Mouse (Mus musculus) testis, adult 2 months (tissue): ENCODE measurements at regions not wholly inside any gene's neighbourhood (a gene's known extent, or its start where the extent isn't known, plus 50 kb on each side); places are given as distances from the start of the nearest gene placed in this dataset.

Experiments used
- H3K27ac ChIP-seq: fragments of 200-500 bp; 2 replicates; pipeline ENCODE4 v1.5.1; 2012; ENCODE audit warnings: low read depth, low read length; ENCODE audit not compliant: control insufficient read depth, insufficient read depth
- H3K27me3 ChIP-seq: fragments of 200-500 bp; 2 replicates; pipeline ENCODE4 v1.6.1; 2012; ENCODE audit warnings: mild to moderate bottlenecking, low read length, moderate library complexity; ENCODE audit not compliant: control insufficient read depth, insufficient read depth
- H3K36me3 ChIP-seq: fragments of 200-500 bp; 2 replicates; pipeline ENCODE4 v1.6.1; 2012; ENCODE audit warnings: mild to moderate bottlenecking, low read length; ENCODE audit not compliant: control insufficient read depth, insufficient read depth
- H3K4me1 ChIP-seq: fragments of 200-500 bp; 2 replicates; pipeline ENCODE4 v1.6.1; 2012; ENCODE audit warnings: low read length; ENCODE audit not compliant: control insufficient read depth, insufficient read depth
- H3K4me3 ChIP-seq: fragments of 200-500 bp; 2 replicates; pipeline ENCODE4 v1.5.1; 2012; ENCODE audit warnings: low read depth, mild to moderate bottlenecking, low read length, moderate library complexity, mixed read lengths; ENCODE audit not compliant: control insufficient read depth
- CTCF ChIP-seq: fragments of 200-500 bp; IDR thresholded peaks from 2 replicates; pipeline ENCODE4 v1.5.1; 2012; ENCODE audit warnings: low read depth, mild to moderate bottlenecking, inconsistent platforms, low read length, moderate library complexity; ENCODE audit not compliant: control insufficient read depth, insufficient read depth, insufficient replicate concordance
- POLR2A ChIP-seq: fragments of 200-500 bp; IDR thresholded peaks from 2 replicates; pipeline ENCODE4 v1.6.1; 2012; ENCODE audit warnings: low read depth, mild to moderate bottlenecking, inconsistent platforms, low read length, moderate library complexity; ENCODE audit not compliant: control insufficient read depth

DNA sequence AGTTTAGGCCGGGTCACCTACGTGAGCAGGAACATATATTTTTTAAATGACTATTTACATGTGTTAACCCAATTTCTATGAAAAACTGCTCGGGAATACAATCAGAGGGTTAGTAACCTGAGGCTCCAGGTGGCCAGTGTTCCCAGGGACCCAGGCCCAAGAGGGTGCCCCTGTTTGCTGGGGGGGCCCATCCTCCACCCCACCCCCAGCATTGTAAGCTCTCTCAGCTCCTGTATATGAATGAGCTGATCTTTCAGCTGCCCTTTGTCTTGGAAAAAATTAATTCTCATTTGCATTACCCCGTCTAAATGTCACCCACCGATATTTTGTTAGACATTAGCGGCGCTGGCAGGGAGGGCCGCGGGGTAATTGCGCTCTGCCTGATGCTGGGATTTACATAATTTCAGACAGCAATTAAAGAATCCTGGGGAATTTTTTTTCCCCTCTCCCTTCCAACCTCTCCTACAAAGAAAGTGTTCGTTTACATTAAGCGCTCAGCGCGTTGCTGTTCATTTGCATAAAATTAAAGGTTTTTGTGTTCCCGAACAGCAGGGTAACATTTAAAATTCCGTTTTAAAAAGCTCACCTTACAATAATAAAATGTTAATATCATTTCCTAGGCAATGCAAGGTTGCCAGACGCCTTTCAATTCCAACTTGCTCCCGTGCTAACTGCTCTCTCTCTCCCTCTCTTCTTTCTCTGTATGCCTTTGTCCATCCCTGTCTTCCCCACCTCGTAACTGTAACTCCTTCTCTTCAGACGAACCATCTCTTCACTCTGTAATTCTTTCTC, 128.8 kb upstream of the Mvb12b start:
- peaks cover 2% of the 10 kb centered on the region; the same call in 1 of the 2 replicates for H3K4me1 ChIP-seq
- no peaks in the 10 kb centered on the region for H3K27me3 ChIP-seq
- no peaks in the 10 kb centered on the region for H3K36me3 ChIP-seq
- TF ChIP-seq POLR2A (no peak), CTCF (no peak)
- no peak overlapping the region for H3K4me3 ChIP-seq
- H3K27ac ChIP-seq, result no peak overlapping the region

DNA sequence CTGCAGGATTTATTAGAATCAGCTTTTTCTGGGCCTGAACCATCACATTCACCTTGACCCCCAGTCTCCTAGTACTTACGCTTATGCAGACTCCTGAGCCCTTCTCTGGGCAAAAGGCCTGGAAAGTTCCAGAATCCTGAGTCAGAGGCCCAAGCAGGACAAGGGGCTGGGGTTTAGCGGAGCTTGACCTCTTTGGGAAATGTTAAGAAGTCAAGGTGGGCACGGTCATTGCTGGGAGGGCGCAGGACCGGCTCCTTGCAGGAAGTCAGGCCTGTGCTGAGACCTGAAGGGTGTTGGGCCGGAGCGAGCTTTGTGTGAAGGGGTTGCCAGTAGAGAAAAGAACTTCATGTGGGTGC, 127.9 kb upstream of the Mvb12b start:
- Histone ChIP-seq H3K4me3 (no peak overlapping the region), H3K36me3 (no peaks in the 10 kb centered on the region), H3K27me3 (no peaks in the 10 kb centered on the region), H3K27ac (no peak overlapping the region), H3K4me1 (peaks cover 2% of the 10 kb centered on the region; the same call in 1 of the 2 replicates)
- TF ChIP-seq CTCF (no peak), POLR2A (no peak)

GRCm38 (mm10) chr2:34014868-34015639, 127.3 kb upstream of the Mvb12b start:
- no peak overlapping the region for H3K27ac ChIP-seq
- TF ChIP-seq POLR2A (no peak), CTCF (no peak)
- no peaks in the 10 kb centered on the region for H3K27me3 ChIP-seq
- H3K36me3 ChIP-seq, result no peaks in the 10 kb centered on the region
- peaks cover 2% of the 10 kb centered on the region; the same call in 1 of the 2 replicates for H3K4me1 ChIP-seq
- H3K4me3 ChIP-seq, result no peak overlapping the region

DNA sequence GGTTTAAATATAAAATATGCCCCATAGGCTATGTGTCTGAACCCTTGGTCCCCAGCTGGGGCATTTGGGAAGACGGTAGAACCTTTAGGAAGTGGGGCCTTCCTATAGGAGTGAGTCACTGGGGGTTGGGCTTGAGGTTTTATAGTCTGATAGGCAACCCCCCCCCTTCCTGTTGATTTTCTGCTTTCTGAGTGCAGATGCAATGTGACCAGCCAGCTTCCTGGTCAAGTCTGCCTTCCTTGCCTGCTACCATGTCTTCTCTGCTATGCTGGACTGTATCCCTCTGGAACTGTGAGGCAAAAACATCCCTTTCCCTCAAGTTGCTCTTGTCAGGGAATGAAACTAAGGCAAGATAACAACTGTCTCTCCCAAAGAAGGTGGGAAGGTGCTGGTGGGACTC, 122.4 kb upstream of the Mvb12b start:
- H3K27me3 ChIP-seq, result no peaks in the 10 kb centered on the region
- no peak overlapping the region for H3K4me3 ChIP-seq
- H3K4me1 ChIP-seq, result no peaks in the 10 kb centered on the region
- H3K36me3 ChIP-seq, result no peaks in the 10 kb centered on the region
- TF ChIP-seq POLR2A, result no peak
- TF ChIP-seq CTCF, result no peak
- no peak overlapping the region for H3K27ac ChIP-seq

- H3K4me1 ChIP-seq, result no peaks in the 10 kb centered on the region
- TF ChIP-seq POLR2A, result no peak
- no peak for TF ChIP-seq CTCF
- H3K27me3 ChIP-seq, result no peaks in the 10 kb centered on the region
- H3K4me3 ChIP-seq, result no peak overlapping the region
- no peak overlapping the region for H3K27ac ChIP-seq
- H3K36me3 ChIP-seq, result no peaks in the 10 kb centered on the region
These were observed 120.2 kb upstream of the Mvb12b start for GRCm38 (mm10) chr2:34007916-34008315.

- no peak overlapping the region for H3K4me3 ChIP-seq
- H3K36me3 ChIP-seq, result no peaks in the 10 kb centered on the region
- no peak for TF ChIP-seq CTCF
- no peak for TF ChIP-seq POLR2A
- H3K27me3 ChIP-seq, result no peaks in the 10 kb centered on the region
- H3K27ac ChIP-seq, result no peak overlapping the region
- H3K4me1 ChIP-seq, result no peaks in the 10 kb centered on the region
These were observed 109.4 kb upstream of the Mvb12b start for GRCm38 (mm10) chr2:33997106-33997505.

GRCm38 (mm10) chr2:33996331-33996730, 108.6 kb upstream of the Mvb12b start:
- no peaks in the 10 kb centered on the region for H3K4me1 ChIP-seq

More at GRCm38 (mm10) chr2:33996331-33996730, 108.6 kb upstream of the Mvb12b start:
- TF ChIP-seq POLR2A (no peak), CTCF (no peak)
- no peak overlapping the region for H3K27ac ChIP-seq
- no peaks in the 10 kb centered on the region for H3K36me3 ChIP-seq
- no peak overlapping the region for H3K4me3 ChIP-seq
- no peaks in the 10 kb centered on the region for H3K27me3 ChIP-seq
